Mouse (Mus musculus) olfactory bulb, adult 2 months (tissue): Measurements from ENCODE around the gene Syngr3.

Experiments
- CTCF ChIP-seq: fragments of 200-500 bp; IDR thresholded peaks from 2 replicates; pipeline ENCODE4 v1.5.1; 2012; ENCODE audit warnings: low read depth, mild to moderate bottlenecking, low read length, moderate library complexity; ENCODE audit not compliant: insufficient read depth
- POLR2A ChIP-seq: fragments of 200-500 bp; IDR thresholded peaks from 2 replicates; pipeline ENCODE4 v1.6.1; 2012; ENCODE audit warnings: mild to moderate bottlenecking, low read depth, low read length, moderate library complexity; ENCODE audit not compliant: insufficient read depth

DNA sequence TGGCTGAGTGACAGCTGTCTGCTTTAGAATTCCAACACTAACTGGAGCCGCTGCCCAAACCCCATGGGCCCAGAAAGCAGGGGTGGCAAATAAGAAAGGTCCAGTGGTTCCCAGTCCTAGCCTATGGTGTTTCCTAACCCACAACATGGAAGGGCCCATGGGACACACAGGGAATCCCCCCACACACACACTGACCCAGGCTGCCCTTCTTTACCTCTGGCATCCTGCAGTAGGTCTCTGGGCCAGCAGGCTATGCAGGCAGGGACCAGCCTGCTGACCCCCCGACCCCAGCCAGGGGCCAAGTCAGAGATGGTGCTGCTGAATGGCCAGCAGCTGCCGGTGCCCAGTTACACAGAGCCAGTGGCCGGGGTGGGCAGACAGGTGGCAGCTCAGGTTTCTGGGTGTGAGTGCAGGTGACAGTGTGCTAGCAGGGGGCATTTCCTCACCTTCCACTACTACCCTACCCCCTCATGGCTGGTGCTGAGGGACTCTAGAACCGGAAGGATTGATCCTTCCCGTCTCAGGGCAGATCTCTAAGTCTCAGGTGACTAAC is 46.9 kb downstream of the Syngr3 start:
- TF ChIP-seq CTCF (no peak), POLR2A (no peak)
